Mouse (Mus musculus) liver, adult 2 months (tissue): ENCODE measurements at regions not wholly inside any gene's neighbourhood (a gene's known extent, or its start where the extent isn't known, plus 50 kb on each side); places are given as distances from the start of the nearest gene placed in this dataset.

Source experiments
- CTCF ChIP-seq: fragments of 200-500 bp; IDR thresholded peaks from 2 replicates; pipeline ENCODE4 v1.5.1; 2011; ENCODE audit warnings: low read depth, low read length, control low read depth
- POLR2A ChIP-seq: fragments of 200-500 bp; IDR thresholded peaks from 2 replicates; pipeline ENCODE4 v1.6.1; 2011; ENCODE audit warnings: low read length, control low read depth; ENCODE audit not compliant: insufficient read depth; ENCODE audit errors: extremely low read depth

- TF ChIP-seq CTCF (no peak), POLR2A (no peak)
These were observed 636.1 kb upstream of the Kirrel3 start for GRCm38 (mm10) chr9:33849623-33850022.
